Mouse (Mus musculus) neural tube, embryonic 15.5 days (tissue): ENCODE measurements around the gene Arid5b. TPM values are rescaled to one million over a fixed set of nuclear protein-coding genes. Genes with fewer than 3 reads are reported as not detected.

ENCODE experiments used
- ATAC-seq: fragments of 200-750 bp; cut with Nextera tagmentation; 2 replicates; pipeline ENCODE4 v1.8.0; 2017; ENCODE audit warnings: mild to moderate bottlenecking, moderate TSS enrichment, moderate library complexity; ENCODE audit not compliant: low FRiP score
- H3K27ac ChIP-seq: fragments of 300-500 bp; sonication (generic); replicated peaks from 2 replicates; pipeline ENCODE4 v1.5.1; 2015; ENCODE audit warnings: mild to moderate bottlenecking, inconsistent platforms
- H3K27me3 ChIP-seq: fragments of 300-500 bp; sonication (generic); replicated peaks from 2 replicates; pipeline ENCODE4 v1.6.1; 2015; ENCODE audit warnings: inconsistent platforms
- H3K36me3 ChIP-seq: fragments of 300-500 bp; sonication (generic); 2 replicates; pipeline ENCODE4 v1.6.1; 2015; ENCODE audit warnings: inconsistent platforms
- H3K4me1 ChIP-seq: fragments of 300-500 bp; sonication (generic); 2 replicates; pipeline ENCODE4 v1.6.1; 2015; ENCODE audit warnings: inconsistent platforms
- H3K4me2 ChIP-seq: fragments of 300-500 bp; sonication (generic); 2 replicates; pipeline ENCODE4 v1.6.1; 2015; ENCODE audit warnings: inconsistent platforms, mild to moderate bottlenecking, moderate library complexity
- H3K4me3 ChIP-seq: fragments of 300-500 bp; sonication (generic); replicated peaks from 2 replicates; pipeline ENCODE4 v1.5.1; 2015; ENCODE audit warnings: mild to moderate bottlenecking, inconsistent platforms
- H3K9ac ChIP-seq: fragments of 300-500 bp; sonication (generic); replicated peaks from 2 replicates; pipeline ENCODE4 v1.6.1; 2015; ENCODE audit warnings: mild to moderate bottlenecking, inconsistent platforms
- H3K9me3 ChIP-seq: fragments of 300-500 bp; sonication (generic); replicated peaks from 2 replicates; pipeline ENCODE4 v1.6.1; 2016; ENCODE audit warnings: inconsistent platforms
- WGBS: fragments of 180-500 bp; shearing (Covaris S2); methylation state at CpG from one replicate; pipeline ENCODE4 v1.1.7; 2015; ENCODE audit warnings: mixed read lengths; 5-methylcytosine and 5-hydroxymethylcytosine counted together
- polyA plus RNA-seq: library from polyadenylated mRNA; unstranded; fragments of >200 nt; fragmentation: Nextera tagmentation; extraction: Ambion mirVana; gene quantifications from 2 replicates; pipeline ENCODE4 v1.2.1, GENCODE M21; 2015

Arid5b gene
- polyA plus RNA-seq: 18.4 and 19.0 TPM in 2 replicates

DNA sequence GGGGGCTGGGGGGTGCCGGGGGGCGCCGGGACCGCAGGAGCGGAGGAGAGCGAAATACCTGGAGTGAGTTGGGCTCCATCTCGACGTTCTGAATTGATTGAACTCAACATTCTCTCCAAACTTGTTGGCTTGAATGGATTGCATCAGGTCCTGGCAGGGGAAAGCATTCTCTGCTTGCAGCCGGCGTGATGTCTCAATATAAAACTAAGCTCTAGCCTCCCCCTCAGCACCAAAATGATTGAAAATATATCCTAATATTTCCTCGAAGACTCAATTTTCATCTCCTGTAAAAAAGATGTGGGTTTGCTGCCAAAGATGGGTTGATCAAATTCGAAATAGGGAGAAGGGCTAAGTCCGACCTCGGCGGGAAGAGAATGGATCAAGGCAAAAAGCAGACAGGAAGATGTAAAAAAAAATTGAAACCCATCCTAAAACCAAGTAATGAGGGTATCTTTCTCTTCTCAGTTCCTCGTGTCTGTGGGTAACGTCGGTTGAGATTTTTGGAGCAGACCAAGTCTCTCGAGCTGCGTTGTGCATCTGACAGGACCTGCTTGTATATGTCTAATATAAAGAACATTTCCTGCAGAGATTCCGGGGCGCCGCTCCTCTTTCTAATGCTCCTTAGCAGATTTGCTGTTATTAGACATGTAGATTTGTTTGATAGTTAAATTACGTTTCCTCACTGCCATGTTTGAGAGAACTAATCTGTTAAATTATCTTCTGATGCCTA lies at the start of gene Arid5b:
Arid5b (minus strand) TSS at position 109 of the 730 bp plus-strand sequence.
- Histone ChIP-seq H3K4me1 (peaks cover 44% of the 10 kb centered on the region), H3K9ac (peak within 1 kb of the TSS; percentile 64), H3K36me3 (no peaks in the 10 kb centered on the region), H3K27me3 (no peaks in the 10 kb centered on the region), H3K4me2 (peak within 1 kb of the TSS; percentile 92), H3K9me3 (no peaks in the 10 kb centered on the region), H3K27ac (peak within 1 kb of the TSS; percentile 92), H3K4me3 (peak within 1 kb of the TSS; percentile 67)
- WGBS: under 1% methylated on average over 24 of the region's 24 CpGs
- ATAC-seq: no peak

DNA sequence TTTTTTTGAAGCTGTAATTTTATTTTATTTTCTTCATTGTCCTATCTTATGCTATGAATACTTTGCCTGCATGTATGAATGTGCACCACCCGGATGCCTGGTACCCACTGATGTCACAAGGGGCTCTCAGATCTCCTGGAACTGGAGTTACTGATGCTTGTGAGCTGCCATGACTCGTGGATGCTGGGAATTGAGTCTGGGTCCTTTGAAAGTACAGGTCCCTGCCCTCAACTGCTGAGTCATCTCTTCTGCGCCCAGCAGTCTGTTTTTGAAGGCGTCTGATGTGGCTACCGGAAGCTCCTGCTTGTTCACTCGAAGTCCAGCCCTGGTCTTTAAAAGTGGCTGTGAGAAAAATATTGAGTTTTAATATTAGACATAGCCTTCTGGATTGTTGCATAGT lies 46.8 kb upstream of the Arid5b start:
- no peaks in the 10 kb centered on the region for H3K9me3 ChIP-seq
- WGBS: 85% methylated on average over 6 of the region's 6 CpGs
- no peak for ATAC-seq
- H3K27ac ChIP-seq: no peak overlapping the region
- no peak overlapping the region for H3K4me2 ChIP-seq
- H3K9ac ChIP-seq: no peak overlapping the region
- no peaks in the 10 kb centered on the region for H3K36me3 ChIP-seq
- no peaks in the 10 kb centered on the region for H3K27me3 ChIP-seq
- H3K4me3 ChIP-seq: no peak overlapping the region
- H3K4me1 ChIP-seq: no peaks in the 10 kb centered on the region

DNA sequence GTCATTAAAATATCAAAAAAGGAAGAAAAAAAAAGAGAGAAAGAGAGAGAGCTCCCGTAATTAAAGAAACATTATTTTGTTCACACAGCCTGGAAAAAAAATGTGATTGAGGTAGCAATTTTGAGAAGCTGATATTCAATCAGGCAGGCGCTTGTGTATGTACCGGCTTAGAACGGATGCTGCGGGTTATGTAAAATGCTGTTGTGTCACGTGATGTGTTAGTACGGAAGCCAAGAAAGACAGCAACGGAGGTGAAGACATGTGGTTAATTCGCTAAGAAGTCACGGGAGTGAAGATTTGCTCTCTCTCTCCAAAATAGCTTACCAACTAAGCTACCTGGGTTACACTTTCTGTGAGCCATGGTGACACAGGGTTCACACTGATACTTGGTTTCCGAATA lies 45.5 kb upstream of the Arid5b start:
- H3K4me1 ChIP-seq: no peaks in the 10 kb centered on the region
- WGBS: 85% methylated on average over 11 of the region's 11 CpGs
- no peaks in the 10 kb centered on the region for H3K27me3 ChIP-seq
- no peak for ATAC-seq
- H3K36me3 ChIP-seq: no peaks in the 10 kb centered on the region
- no peak overlapping the region for H3K27ac ChIP-seq
- H3K4me3 ChIP-seq: no peak overlapping the region
- no peaks in the 10 kb centered on the region for H3K9me3 ChIP-seq
- H3K4me2 ChIP-seq: no peak overlapping the region
- H3K9ac ChIP-seq: no peak overlapping the region

DNA sequence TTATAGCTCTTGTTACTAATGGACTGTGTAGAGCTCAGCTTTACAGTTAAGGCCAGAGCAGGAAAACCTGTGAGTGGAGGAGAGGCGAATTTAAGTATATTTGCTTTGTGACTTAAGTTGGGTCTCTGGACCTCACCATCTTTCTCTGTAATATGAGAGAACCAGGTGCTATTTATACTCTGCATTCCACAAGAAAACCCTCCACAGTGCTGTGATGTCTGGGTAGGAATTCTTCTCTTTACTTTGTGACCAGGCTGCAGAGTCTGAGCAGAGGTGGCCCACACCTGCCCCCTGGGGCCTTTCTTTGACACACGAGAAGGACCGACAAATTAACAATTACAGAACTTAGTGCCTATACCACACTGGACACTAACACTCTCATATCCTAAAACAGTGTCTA lies 44.6 kb upstream of the Arid5b start:
- Histone ChIP-seq H3K27ac (no peak overlapping the region), H3K4me2 (no peak overlapping the region), H3K4me1 (no peaks in the 10 kb centered on the region), H3K4me3 (no peak overlapping the region), H3K9ac (no peak overlapping the region), H3K9me3 (no peaks in the 10 kb centered on the region), H3K36me3 (no peaks in the 10 kb centered on the region), H3K27me3 (no peaks in the 10 kb centered on the region)
- WGBS: 91% methylated on average over 3 of the region's 3 CpGs
- no peak for ATAC-seq

DNA sequence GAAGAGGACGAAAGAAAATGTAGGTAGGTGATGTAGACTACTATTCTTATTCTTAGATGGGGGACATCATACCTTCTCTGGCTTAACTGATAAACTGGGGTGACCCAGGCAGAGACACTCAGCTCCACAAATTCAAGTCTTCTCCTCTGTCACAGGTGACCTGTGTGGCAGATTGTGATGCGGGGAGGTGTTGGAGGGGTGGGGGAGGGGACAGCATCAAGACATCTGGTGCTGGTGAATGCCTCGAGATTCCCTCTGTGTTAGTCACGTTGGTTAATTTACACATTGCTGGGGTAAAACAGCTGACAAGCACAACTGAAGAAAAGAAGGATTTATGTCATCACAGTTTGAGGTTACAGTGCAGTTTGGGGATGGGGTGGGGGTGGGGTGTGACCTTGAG lies 42.4 kb upstream of the Arid5b start:
- no peak overlapping the region for H3K4me3 ChIP-seq
- H3K9me3 ChIP-seq: no peaks in the 10 kb centered on the region
- H3K9ac ChIP-seq: no peak overlapping the region
- H3K27ac ChIP-seq: no peak overlapping the region
- no peaks in the 10 kb centered on the region for H3K27me3 ChIP-seq
- H3K4me2 ChIP-seq: no peak overlapping the region
- 77% methylated on average over 4 of the region's 4 CpGs for WGBS
- ATAC-seq: no peak
- H3K4me1 ChIP-seq: no peaks in the 10 kb centered on the region
- no peaks in the 10 kb centered on the region for H3K36me3 ChIP-seq

DNA sequence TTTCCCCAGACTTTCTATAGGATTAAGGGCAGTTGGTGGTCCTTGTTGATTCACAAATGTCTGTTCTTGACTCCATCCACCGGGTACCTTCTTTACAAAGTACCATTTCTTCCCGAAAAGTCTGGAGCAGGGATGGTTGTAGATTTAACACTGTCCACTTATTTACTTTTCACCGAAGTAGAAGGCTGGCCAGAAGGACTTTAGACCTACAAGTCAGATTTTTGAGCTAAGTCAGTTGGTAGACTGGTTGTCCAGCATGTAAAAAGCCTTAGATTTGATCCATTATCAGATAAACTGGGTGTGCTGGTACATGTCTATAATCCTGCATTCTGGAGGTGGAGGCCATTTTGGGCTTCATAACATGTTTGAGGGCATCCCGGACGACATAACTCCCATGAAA lies 42.0 kb upstream of the Arid5b start:
- Histone ChIP-seq H3K4me1 (no peaks in the 10 kb centered on the region), H3K4me3 (no peak overlapping the region), H3K9me3 (no peaks in the 10 kb centered on the region), H3K4me2 (no peak overlapping the region), H3K27me3 (no peaks in the 10 kb centered on the region), H3K9ac (no peak overlapping the region), H3K27ac (no peak overlapping the region), H3K36me3 (no peaks in the 10 kb centered on the region)
- no peak for ATAC-seq
- 96% methylated on average over 5 of the region's 5 CpGs for WGBS

DNA sequence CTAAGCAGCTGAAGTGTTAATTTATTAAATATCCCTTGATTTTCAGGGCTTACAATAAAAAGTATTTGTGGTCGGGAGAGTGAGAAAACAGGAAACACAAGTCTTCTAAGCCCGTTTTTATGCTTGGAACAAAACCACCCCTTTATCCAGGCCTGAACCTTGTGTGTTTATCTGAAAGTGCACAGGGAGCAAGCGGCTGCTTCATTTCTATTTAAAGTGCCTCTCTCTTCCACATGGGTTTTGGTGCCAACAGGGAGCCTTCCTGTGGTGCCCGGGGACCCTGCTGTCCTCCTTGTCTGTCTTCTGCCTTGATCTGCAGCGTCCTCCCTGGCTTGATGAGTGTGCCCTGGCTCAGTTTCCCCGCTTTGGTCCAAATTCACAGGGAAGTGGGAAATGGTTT lies 40.9 kb upstream of the Arid5b start:
- H3K27me3 ChIP-seq: no peaks in the 10 kb centered on the region
- no peak overlapping the region for H3K27ac ChIP-seq
- H3K36me3 ChIP-seq: no peaks in the 10 kb centered on the region
- H3K4me3 ChIP-seq: no peak overlapping the region
- H3K9ac ChIP-seq: no peak overlapping the region
- no peak overlapping the region for H3K4me2 ChIP-seq
- H3K4me1 ChIP-seq: no peaks in the 10 kb centered on the region
- H3K9me3 ChIP-seq: no peaks in the 10 kb centered on the region
- ATAC-seq: no peak
- 83% methylated on average over 6 of the region's 6 CpGs for whole genome bisulfite sequencing

DNA sequence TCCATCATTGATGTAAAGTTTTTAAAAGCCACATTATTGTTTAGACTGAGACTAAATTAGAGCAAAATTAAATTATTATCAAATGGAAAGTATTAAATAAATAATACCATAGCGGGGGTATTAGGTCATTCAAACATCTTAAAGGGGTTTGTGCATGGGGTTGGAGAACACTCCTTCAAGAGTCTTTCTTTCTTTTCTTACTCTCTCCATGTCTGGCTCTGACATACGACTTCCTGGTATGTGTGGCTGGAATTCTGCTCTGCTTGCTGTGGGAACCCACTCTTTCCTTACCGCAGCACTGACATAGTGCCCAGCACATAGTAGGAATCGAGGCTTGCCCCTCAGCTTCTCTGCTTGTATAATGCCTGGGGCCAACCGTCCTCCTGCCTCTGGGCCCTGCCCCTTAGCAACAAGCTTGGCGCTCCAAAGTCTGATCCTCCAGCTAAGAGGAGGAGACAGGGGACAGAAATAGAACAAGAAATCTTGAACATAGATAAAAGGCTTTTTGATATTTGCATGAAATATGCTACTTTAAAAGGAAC lies 40.0 kb upstream of the Arid5b start:
- H3K4me3 ChIP-seq: no peak overlapping the region
- H3K4me1 ChIP-seq: no peaks in the 10 kb centered on the region
- no peak for ATAC-seq
- no peak overlapping the region for H3K9ac ChIP-seq
- no peaks in the 10 kb centered on the region for H3K27me3 ChIP-seq
- H3K36me3 ChIP-seq: no peaks in the 10 kb centered on the region
- 77% methylated on average over 6 of the region's 6 CpGs for WGBS
- H3K9me3 ChIP-seq: no peaks in the 10 kb centered on the region
- H3K27ac ChIP-seq: no peak overlapping the region
- H3K4me2 ChIP-seq: no peak overlapping the region

DNA sequence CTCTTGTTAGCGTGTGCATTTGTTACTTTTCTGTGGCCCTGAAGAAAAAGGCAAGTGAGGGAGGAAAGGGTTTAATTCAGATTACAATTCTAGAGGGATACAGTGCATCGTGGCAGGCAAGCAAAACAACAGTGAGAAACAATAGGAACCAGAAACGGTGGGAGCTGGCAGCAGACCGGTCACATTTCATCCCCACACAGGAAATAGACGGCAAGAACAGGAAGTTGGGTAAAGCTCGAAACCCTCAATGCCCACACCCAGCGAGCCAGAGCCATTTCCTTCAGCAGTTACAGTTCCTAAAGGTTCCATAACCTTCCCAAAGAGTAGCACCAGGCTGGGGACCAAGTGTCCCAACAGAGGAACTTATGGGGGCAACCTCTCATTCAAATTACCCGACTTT lies 34.2 kb upstream of the Arid5b start:
- Histone ChIP-seq H3K4me3 (no peak overlapping the region), H3K36me3 (no peaks in the 10 kb centered on the region), H3K4me1 (no peaks in the 10 kb centered on the region), H3K4me2 (no peak overlapping the region), H3K27me3 (no peaks in the 10 kb centered on the region), H3K9ac (no peak overlapping the region), H3K27ac (no peak overlapping the region), H3K9me3 (no peaks in the 10 kb centered on the region)
- WGBS: 85% methylated on average over 8 of the region's 8 CpGs
- no peak for ATAC-seq

DNA sequence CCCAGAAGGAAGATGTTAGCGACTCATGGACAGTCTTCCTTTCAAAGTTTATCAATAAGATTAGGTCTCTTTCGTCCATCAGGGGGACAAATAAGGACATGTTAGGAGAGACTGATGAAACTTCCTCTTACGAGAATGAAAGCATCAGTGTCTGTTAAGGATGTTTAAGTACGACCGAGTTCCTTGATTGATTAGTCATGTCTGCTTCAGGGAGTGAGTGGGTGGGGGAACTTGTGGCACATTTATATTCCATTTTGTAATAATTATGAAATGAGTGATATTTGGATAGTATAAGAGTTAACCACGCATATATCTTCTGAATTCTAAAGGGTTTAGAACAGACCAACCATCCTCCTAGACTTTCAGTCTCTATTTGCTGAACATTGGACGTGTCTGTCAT lies 22.5 kb upstream of the Arid5b start:
- 90% methylated on average over 7 of the region's 7 CpGs for WGBS

DNA sequence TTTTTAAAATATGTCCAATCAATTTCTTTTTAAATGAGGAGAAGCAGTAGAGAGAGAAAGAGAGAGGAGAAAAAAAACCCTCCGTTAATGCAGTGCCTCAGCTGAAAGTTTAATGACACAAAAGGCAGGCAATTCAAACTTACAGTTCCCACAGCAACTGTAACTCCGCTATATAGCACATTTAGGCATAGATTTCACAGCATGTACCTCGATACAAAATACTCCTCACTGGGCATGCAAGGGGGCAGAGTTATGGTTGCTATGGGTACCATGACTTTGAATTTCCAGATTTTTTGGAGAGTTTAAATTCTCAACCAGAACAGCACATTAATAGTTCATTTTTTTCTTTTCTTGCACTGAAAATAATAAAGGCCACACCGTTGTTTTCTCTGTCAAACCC lies 10.9 kb upstream of the Arid5b start:
- Histone ChIP-seq H3K4me2 (no peak overlapping the region), H3K27ac (no peak overlapping the region), H3K9ac (no peak overlapping the region), H3K27me3 (no peaks in the 10 kb centered on the region), H3K36me3 (no peaks in the 10 kb centered on the region), H3K4me3 (no peak overlapping the region), H3K9me3 (0 out of 2 replicates have a peak, but pooled peaks cover 4% of the 10 kb centered on the region), H3K4me1 (0 out of 2 replicates have a peak, but pooled peaks cover 8% of the 10 kb centered on the region)
- 36% methylated on average over 4 of the region's 4 CpGs for WGBS
- peak; percentile 61 for ATAC-seq

More for the DNA sequence above, 22.5 kb upstream of the Arid5b start:
- no peak overlapping the region for H3K27ac ChIP-seq
- no peaks in the 10 kb centered on the region for H3K36me3 ChIP-seq
- H3K9ac ChIP-seq: no peak overlapping the region
- H3K4me3 ChIP-seq: no peak overlapping the region
- no peaks in the 10 kb centered on the region for H3K4me1 ChIP-seq
- no peaks in the 10 kb centered on the region for H3K27me3 ChIP-seq
- no peak for ATAC-seq
- no peaks in the 10 kb centered on the region for H3K9me3 ChIP-seq
- H3K4me2 ChIP-seq: no peak overlapping the region
